Mouse (Mus musculus) intestine, postnatal 0 days (tissue): ENCODE data around the gene Traf3. TPM values are rescaled to one million over a fixed set of nuclear protein-coding genes. Genes with fewer than 3 reads are reported as not detected.

Experiments used
- ATAC-seq: fragments of 200-750 bp; cut with Nextera tagmentation; 2 replicates; pipeline ENCODE4 v1.8.0; 2017; ENCODE audit warnings: mild to moderate bottlenecking, moderate TSS enrichment, moderate library complexity
- H3K27ac ChIP-seq: fragments of 300-500 bp; sonication (generic); 2 replicates; pipeline ENCODE4 v1.5.1; 2014; ENCODE audit warnings: mild to moderate bottlenecking, low read depth, low read length, moderate library complexity
- H3K27me3 ChIP-seq: fragments of 300-500 bp; sonication (generic); replicated peaks from 2 replicates; pipeline ENCODE4 v1.6.1; 2014; ENCODE audit warnings: low read length, mixed read lengths; ENCODE audit not compliant: control insufficient read depth, insufficient read depth
- H3K36me3 ChIP-seq: fragments of 300-500 bp; sonication (generic); 2 replicates; pipeline ENCODE4 v1.6.1; 2014; ENCODE audit warnings: mild to moderate bottlenecking, moderate library complexity; ENCODE audit not compliant: control insufficient read depth, insufficient read depth
- H3K4me1 ChIP-seq: fragments of 300-500 bp; sonication (generic); replicated peaks from 2 replicates; pipeline ENCODE4 v1.6.1; 2014; ENCODE audit warnings: antibody characterized with exemption, low read length, mixed read lengths; ENCODE audit not compliant: control insufficient read depth, insufficient read depth
- H3K4me2 ChIP-seq: fragments of 300-500 bp; sonication (generic); replicated peaks from 2 replicates; pipeline ENCODE4 v1.6.1; 2014; ENCODE audit warnings: low read depth, mild to moderate bottlenecking, moderate library complexity
- H3K4me3 ChIP-seq: fragments of 300-500 bp; sonication (generic); 2 replicates; pipeline ENCODE4 v1.5.1; 2014; ENCODE audit warnings: low read depth, low read length
- H3K9ac ChIP-seq: fragments of 300-500 bp; sonication (generic); 2 replicates; pipeline ENCODE4 v1.6.1; 2014; ENCODE audit warnings: mild to moderate bottlenecking, low read depth, low read length
- H3K9me3 ChIP-seq: fragments of 300-500 bp; sonication (generic); 2 replicates; pipeline ENCODE4 v1.6.1; 2016; ENCODE audit warnings: mixed run types; ENCODE audit not compliant: control insufficient read depth
- CTCF ChIP-seq: sonication (generic); IDR thresholded peaks from 2 replicates; pipeline ENCODE4 v1.5.1; 2016; ENCODE audit warnings: low read depth, mild to moderate bottlenecking, control low read depth, antibody characterized with exemption, moderate library complexity
- WGBS: fragments of 180-500 bp; shearing (Covaris S2); extraction: QIAGEN DNeasy Blood & Tissue Kit; methylation state at CpG from one replicate; pipeline ENCODE4 v1.1.7; 2014; 5-methylcytosine and 5-hydroxymethylcytosine counted together
- polyA plus RNA-seq: library from polyadenylated mRNA; unstranded; fragments of >200 nt; fragmentation: Nextera tagmentation; extraction: Ambion mirVana; gene quantifications from 2 replicates; pipeline ENCODE4 v1.2.1, GENCODE M21; 2015

The Traf3 gene
- polyA plus RNA-seq, 1 experiment from 2014 or later: 4.0 TPM

DNA sequence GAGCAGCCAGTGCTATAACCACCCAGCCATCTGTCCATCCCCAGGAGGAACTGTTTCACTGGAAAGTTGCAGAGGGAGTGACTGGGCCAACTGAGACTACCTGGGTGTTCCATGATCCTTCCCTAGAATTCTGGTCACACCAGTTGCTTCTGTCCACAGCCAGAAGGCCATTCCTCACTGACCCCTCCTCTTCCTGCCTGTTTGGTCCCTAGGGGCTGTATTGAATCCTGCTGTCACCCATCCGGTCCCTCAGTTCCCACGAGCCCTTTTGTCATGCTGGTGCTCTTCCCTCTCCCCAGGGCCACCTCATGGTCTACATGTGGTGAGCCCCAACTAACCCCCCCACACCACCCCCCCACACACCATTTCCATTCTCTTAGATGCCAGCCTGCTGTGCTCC is 24.7 kb downstream of the Traf3 start:
- Histone ChIP-seq H3K4me1 (no peaks in the 10 kb centered on the region), H3K36me3 (no peaks in the 10 kb centered on the region), H3K9ac (no peak overlapping the region), H3K27me3 (no peaks in the 10 kb centered on the region), H3K27ac (no peak overlapping the region), H3K4me3 (no peak overlapping the region), H3K4me2 (no peak overlapping the region), H3K9me3 (no peaks in the 10 kb centered on the region)
- no peak for ATAC-seq
- TF ChIP-seq CTCF: no peak
- WGBS: 82% methylated on average over 2 of the region's 2 CpGs

- Histone ChIP-seq H3K9ac (no peak overlapping the region), H3K9me3 (no peaks in the 10 kb centered on the region), H3K27ac (no peak overlapping the region), H3K4me1 (no peaks in the 10 kb centered on the region), H3K4me2 (no peak overlapping the region), H3K27me3 (no peaks in the 10 kb centered on the region), H3K4me3 (no peak overlapping the region), H3K36me3 (no peaks in the 10 kb centered on the region)
- TF ChIP-seq CTCF: no peak
- no peak for ATAC-seq
- 60% methylated on average over 6 of the region's 6 CpGs for whole genome bisulfite sequencing
Observed at GRCm38 (mm10) chr12:111192777-111193176, 26.6 kb downstream of the Traf3 start.

DNA sequence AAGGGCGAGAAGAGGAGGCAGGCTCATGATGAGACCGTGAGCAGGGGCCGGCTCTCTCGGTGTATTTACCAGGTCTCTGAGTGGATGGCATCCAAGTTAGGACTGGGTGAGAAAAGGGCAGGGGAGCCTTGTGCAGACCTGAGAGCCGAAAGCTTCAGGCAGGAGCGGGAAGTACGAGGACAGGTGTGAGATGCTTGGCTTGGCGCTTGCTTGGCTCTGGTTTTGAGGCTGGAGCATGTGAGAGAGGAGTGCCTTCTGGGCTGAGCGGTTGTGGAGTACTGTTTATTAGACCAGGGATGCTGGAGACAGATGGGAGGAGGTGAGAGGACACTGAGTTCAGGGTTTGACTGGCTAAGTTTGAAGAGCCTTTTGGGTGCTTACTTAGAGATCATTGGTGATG is 27.2 kb downstream of the Traf3 start:
- no peak overlapping the region for H3K9ac ChIP-seq
- no peaks in the 10 kb centered on the region for H3K27me3 ChIP-seq
- WGBS: 73% methylated on average over 9 of the region's 9 CpGs
- no peak overlapping the region for H3K27ac ChIP-seq
- H3K4me3 ChIP-seq: no peak overlapping the region
- no peaks in the 10 kb centered on the region for H3K4me1 ChIP-seq
- no peak for TF ChIP-seq CTCF
- no peak for ATAC-seq
- no peak overlapping the region for H3K4me2 ChIP-seq
- no peaks in the 10 kb centered on the region for H3K9me3 ChIP-seq
- no peaks in the 10 kb centered on the region for H3K36me3 ChIP-seq

DNA sequence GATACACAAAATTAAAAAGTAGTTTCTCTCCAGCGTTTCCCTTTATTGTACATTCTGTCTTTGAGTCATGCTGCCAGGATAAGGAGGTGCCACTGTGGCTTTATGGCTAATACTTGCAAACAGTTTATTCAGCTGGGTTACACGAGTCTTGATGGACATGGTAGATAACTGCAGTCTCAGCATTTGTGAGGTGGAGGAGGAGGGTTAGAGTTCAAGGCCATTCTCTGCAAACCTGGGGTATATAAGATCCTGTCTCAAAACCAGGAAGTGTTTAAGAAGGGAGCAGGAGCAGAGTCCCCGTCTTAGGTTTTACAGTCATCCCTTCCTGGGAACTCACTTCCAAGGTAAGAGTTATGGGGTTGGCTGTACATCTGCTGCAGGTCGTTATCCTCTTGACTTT is 30.4 kb downstream of the Traf3 start:
- no peak for ATAC-seq
- Histone ChIP-seq H3K9me3 (no peaks in the 10 kb centered on the region), H3K27ac (no peak overlapping the region), H3K4me3 (no peak overlapping the region), H3K4me1 (no peaks in the 10 kb centered on the region), H3K36me3 (no peaks in the 10 kb centered on the region), H3K27me3 (no peaks in the 10 kb centered on the region), H3K9ac (no peak overlapping the region), H3K4me2 (no peak overlapping the region)
- no peak for TF ChIP-seq CTCF
- WGBS: 43% methylated on average over 4 of the region's 4 CpGs

DNA sequence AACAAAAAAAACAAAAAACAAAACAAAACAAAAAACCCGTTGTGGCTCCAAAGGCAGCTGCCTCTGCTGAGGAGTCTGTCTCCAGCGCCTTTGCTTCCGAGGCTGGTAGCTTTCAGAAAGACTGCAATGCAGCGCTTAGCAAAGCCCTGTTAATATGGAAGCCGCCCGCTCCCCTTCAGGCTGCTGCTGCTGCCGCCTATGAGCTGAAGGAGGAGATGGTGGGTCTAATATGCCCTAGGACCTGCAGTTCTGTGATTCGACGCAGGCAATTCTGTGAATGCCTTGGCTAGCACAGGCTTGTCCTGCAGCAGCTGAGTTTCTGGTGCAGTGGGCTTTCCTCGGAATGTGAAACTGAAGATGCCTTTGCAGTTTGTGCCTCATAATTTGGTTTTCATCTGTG is 36.9 kb downstream of the Traf3 start:
- Histone ChIP-seq H3K27ac (no peak overlapping the region), H3K4me3 (no peak overlapping the region), H3K9me3 (no peaks in the 10 kb centered on the region), H3K36me3 (no peaks in the 10 kb centered on the region; the same call in 1 of the 2 replicates), H3K9ac (no peak overlapping the region), H3K27me3 (no peaks in the 10 kb centered on the region), H3K4me2 (no peak overlapping the region), H3K4me1 (no peaks in the 10 kb centered on the region)
- WGBS: 85% methylated on average over 10 of the region's 10 CpGs
- ATAC-seq: no peak
- TF ChIP-seq CTCF: no peak

GRCm38 (mm10) chr12:111203945-111204344 is 37.8 kb downstream of the Traf3 start:
- H3K9ac ChIP-seq: no peak overlapping the region
- no peaks in the 10 kb centered on the region; the same call in 1 of the 2 replicates for H3K36me3 ChIP-seq
- H3K4me1 ChIP-seq: no peaks in the 10 kb centered on the region
- ATAC-seq: no peak
- WGBS: 82% methylated on average over 3 of the region's 3 CpGs
- H3K4me2 ChIP-seq: no peak overlapping the region
- TF ChIP-seq CTCF: no peak
- H3K9me3 ChIP-seq: no peaks in the 10 kb centered on the region
- H3K4me3 ChIP-seq: no peak overlapping the region
- no peaks in the 10 kb centered on the region for H3K27me3 ChIP-seq
- no peak overlapping the region for H3K27ac ChIP-seq

DNA sequence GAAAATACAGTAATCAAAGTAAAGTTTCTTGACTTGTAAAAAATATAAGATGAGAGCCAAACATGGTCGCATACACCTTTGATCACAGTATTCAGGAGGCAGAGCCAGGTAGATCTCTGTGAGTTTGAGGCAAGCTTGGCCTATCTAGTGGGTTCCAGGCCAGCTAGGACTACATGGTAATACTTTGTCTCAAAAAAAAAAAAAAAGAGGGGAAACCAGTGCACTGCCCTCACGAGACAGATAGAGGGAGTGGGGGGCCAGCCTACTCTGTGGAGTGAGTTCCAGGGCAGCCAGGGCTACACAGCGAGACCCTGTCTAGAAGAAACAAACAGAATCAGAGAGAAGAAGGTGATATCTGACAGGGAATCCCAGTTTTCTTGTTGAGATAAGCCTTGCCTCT is 41.5 kb downstream of the Traf3 start:
- no peak overlapping the region for H3K27ac ChIP-seq
- no peak for TF ChIP-seq CTCF
- 81% methylated on average over 3 of the region's 3 CpGs for WGBS
- no peak overlapping the region for H3K4me2 ChIP-seq
- H3K27me3 ChIP-seq: no peaks in the 10 kb centered on the region
- H3K4me1 ChIP-seq: no peaks in the 10 kb centered on the region
- no peak overlapping the region for H3K9ac ChIP-seq
- no peak overlapping the region for H3K4me3 ChIP-seq
- H3K36me3 ChIP-seq: no peaks in the 10 kb centered on the region; the same call in 1 of the 2 replicates
- no peak for ATAC-seq
- H3K9me3 ChIP-seq: no peaks in the 10 kb centered on the region
